Mouse (Mus musculus) G1E (cell line): Measurements from ENCODE around the gene Cask.

Experiments used
- CTCF ChIP-seq: IDR thresholded peaks from 2 replicates; pipeline ENCODE4 v1.5.1; 2012; ENCODE audit warnings: low read depth, low read length, inconsistent platforms, mixed read lengths
- POLR2AphosphoS5 ChIP-seq: IDR thresholded peaks from 2 replicates; pipeline ENCODE4 v1.6.1; 2012; ENCODE audit warnings: low read depth, low read length, inconsistent platforms; ENCODE audit not compliant: insufficient replicate concordance
- TAL1 ChIP-seq: conservative IDR thresholded peaks from 2 replicates; pipeline ENCODE4 v1.6.1; 2012; ENCODE audit warnings: low read depth, low read length, inconsistent platforms, mixed read lengths

- no peak for TF ChIP-seq CTCF
- TF ChIP-seq TAL1: no peak
- TF ChIP-seq POLR2AphosphoS5: no peak
Measured at GRCm38 (mm10) chrX:13741110-13741509, 110.1 kb downstream of the Cask start.
